Mouse (Mus musculus) testis, adult 2 months (tissue): ENCODE data around the gene Ncor2. TPM values are rescaled to one million over a fixed set of nuclear protein-coding genes. Genes with fewer than 3 reads are reported as not detected.
A peak's percentile ranks its signal among the peaks of the same experiment; 100 is the strongest.

Source experiments
- H3K27ac ChIP-seq: fragments of 200-500 bp; 2 replicates; pipeline ENCODE4 v1.5.1; 2012; ENCODE audit warnings: low read depth, low read length; ENCODE audit not compliant: control insufficient read depth, insufficient read depth
- H3K27me3 ChIP-seq: fragments of 200-500 bp; 2 replicates; pipeline ENCODE4 v1.6.1; 2012; ENCODE audit warnings: mild to moderate bottlenecking, low read length, moderate library complexity; ENCODE audit not compliant: control insufficient read depth, insufficient read depth
- H3K36me3 ChIP-seq: fragments of 200-500 bp; 2 replicates; pipeline ENCODE4 v1.6.1; 2012; ENCODE audit warnings: mild to moderate bottlenecking, low read length; ENCODE audit not compliant: control insufficient read depth, insufficient read depth
- H3K4me1 ChIP-seq: fragments of 200-500 bp; 2 replicates; pipeline ENCODE4 v1.6.1; 2012; ENCODE audit warnings: low read length; ENCODE audit not compliant: control insufficient read depth, insufficient read depth
- H3K4me3 ChIP-seq: fragments of 200-500 bp; 2 replicates; pipeline ENCODE4 v1.5.1; 2012; ENCODE audit warnings: low read depth, mild to moderate bottlenecking, low read length, moderate library complexity, mixed read lengths; ENCODE audit not compliant: control insufficient read depth
- CTCF ChIP-seq: fragments of 200-500 bp; IDR thresholded peaks from 2 replicates; pipeline ENCODE4 v1.5.1; 2012; ENCODE audit warnings: low read depth, mild to moderate bottlenecking, inconsistent platforms, low read length, moderate library complexity; ENCODE audit not compliant: control insufficient read depth, insufficient read depth, insufficient replicate concordance
- POLR2A ChIP-seq: fragments of 200-500 bp; IDR thresholded peaks from 2 replicates; pipeline ENCODE4 v1.6.1; 2012; ENCODE audit warnings: low read depth, mild to moderate bottlenecking, inconsistent platforms, low read length, moderate library complexity; ENCODE audit not compliant: control insufficient read depth
- polyA plus RNA-seq: library from polyadenylated mRNA; depleted of rRNA; stranded (reverse); fragments of >200 nt; gene quantifications from 2 replicates; pipeline ENCODE4 v1.2.3, GENCODE M21; 2012

Gene Ncor2
- polyA plus RNA-seq, 1 experiment = 28.0 TPM

DNA sequence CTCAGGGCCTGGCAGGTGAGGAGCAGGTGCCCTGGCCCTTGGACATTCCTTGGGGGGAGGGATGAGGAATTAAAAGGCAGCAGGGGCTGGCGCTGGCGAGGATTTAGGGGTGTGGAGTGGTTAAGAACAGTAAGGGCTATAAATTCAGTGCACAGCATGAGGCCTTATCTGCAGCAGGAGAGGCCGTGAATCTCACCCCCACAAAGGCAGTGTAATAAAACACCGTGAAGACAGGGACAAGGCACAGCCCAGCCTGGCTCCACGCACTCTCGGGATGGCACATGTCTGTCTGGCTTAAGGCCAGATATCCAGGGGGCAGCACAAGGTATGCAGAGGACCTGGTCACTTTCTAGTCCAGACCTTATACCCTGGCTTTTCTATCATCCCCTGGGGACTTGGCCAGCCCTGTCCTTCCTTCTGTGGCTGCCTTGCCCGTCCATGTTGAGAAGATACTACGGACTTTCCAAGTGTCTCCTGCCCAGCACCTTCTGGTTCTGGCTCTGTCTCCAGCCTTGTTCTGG is 93.9 kb downstream of the Ncor2 start:
- H3K36me3 ChIP-seq = no peaks in the 10 kb centered on the region
- H3K27me3 ChIP-seq = no peaks in the 10 kb centered on the region
- TF ChIP-seq CTCF = no peak
- TF ChIP-seq POLR2A = no peak
- H3K4me3 ChIP-seq = no peak overlapping the region
- H3K4me1 ChIP-seq = peaks cover 7% of the 10 kb centered on the region
- H3K27ac ChIP-seq = no peak overlapping the region

DNA sequence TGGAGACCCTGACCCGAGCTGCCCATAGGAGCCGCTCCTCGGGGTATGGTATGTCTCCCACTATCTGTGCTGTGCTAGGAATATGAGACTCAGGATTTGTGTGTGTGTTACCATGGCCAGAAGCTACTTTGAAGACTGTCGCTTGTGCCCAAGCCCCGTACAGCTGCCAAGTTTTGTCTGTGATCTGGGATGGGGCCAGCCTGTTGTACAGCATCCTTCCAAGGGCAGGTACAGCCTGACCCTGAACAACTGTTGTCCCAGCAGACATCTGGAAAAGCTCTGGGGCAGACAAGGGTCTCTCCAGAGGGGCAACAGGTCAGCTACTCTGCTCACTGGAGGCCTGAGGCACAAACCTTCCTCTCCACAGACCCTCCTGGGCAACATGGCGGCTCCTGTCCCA is 95.3 kb downstream of the Ncor2 start:
- no peak overlapping the region for H3K27ac ChIP-seq
- no peak overlapping the region for H3K4me3 ChIP-seq
- H3K4me1 ChIP-seq = peaks cover 7% of the 10 kb centered on the region
- no peaks in the 10 kb centered on the region for H3K27me3 ChIP-seq
- H3K36me3 ChIP-seq = no peaks in the 10 kb centered on the region
- TF ChIP-seq POLR2A (no peak), CTCF (no peak)

DNA sequence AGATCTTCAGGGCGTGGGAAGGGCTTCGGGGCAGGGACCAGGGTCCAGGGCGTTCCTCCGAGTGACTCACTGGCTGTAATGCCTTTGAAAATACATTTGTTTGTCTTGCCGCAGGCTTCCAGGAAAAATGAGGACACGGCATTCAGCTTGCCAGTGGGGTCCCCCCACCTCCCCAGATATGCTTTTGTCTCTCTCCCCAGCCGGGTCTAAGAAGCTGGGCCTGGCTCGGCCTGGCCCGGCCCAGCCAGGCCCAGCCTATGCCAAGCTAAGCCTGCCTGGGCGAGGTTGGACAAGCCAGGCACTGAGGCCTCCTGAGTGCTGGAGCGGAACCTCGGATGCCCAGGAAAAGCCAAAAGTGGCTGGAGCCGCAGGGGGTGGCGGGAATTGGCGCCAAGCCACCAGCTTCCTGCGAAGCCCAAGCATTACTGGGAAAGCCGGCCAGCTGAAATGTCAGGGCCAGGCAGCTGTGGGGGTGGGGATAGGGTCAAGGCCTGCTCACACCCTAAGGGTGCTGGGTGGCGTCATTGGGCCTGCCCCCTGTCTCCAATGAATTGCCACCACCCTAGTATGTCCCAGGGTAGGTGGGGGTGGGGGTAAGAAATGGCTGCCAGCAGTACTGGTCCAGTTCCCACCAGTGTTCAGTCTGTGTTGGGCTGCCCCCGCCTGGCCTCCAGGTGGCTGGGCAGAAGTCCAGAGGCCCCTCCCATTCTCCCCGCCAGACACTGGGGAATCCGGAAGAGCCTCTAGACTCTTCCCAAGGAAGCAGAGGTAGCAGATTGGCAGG is 97.5 kb downstream of the Ncor2 start:
- Histone ChIP-seq H3K27me3 (no peaks in the 10 kb centered on the region), H3K4me3 (no peak overlapping the region), H3K36me3 (no peaks in the 10 kb centered on the region), H3K27ac (no peak overlapping the region), H3K4me1 (peaks cover 7% of the 10 kb centered on the region)
- no peak for TF ChIP-seq CTCF
- no peak for TF ChIP-seq POLR2A

DNA sequence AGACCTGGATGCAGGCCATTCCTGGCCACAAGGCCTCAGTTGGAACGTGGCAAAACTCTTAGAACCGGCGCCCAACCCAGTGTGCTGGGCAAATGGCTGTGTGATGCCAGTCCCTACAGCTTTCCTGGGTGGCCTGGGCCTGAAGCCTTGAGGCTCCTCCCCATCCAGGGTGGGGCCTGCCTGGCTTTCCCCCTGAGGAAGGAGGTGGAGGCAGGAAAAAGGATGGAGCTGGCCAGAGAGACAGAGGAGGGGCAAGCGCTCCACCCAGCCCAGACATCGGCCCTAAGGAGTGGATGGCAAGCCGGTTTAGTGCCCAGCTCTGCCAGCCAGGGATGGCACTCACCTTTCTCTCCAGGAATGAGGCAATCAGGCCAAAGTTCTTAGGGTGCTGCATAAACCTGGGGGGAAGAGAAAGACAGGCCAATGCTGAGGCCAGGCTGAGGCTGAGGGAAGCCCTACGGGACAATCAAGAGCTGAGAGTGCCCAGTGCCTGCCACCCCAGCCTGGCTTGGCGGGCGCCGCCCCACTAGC is 98.2 kb downstream of the Ncor2 start:
- Histone ChIP-seq H3K4me3 (no peak overlapping the region), H3K4me1 (peaks cover 7% of the 10 kb centered on the region), H3K27me3 (no peaks in the 10 kb centered on the region), H3K27ac (peak overlapping the region; percentile 55), H3K36me3 (no peaks in the 10 kb centered on the region)
- TF ChIP-seq CTCF = no peak
- no peak for TF ChIP-seq POLR2A

DNA sequence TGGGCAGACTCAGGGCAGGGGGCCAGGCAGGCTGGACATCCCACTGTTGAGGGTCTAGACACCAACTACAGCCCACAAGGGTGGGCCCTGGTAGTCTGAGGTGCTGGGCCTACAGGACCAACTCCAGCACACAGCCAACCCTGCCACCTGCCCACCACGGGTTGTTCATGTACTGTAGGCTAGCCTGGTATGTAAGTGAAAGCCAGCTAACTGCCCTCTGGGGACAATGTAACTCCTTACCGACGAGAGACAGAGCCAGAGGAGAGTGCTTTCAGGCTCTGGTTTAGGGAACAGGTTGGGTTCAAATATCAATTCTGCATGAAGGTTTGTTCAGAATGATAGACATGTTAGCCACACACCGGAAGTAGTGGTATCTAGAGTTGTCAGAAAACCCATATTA is 98.7 kb downstream of the Ncor2 start:
- Histone ChIP-seq H3K36me3 (no peaks in the 10 kb centered on the region), H3K4me3 (no peak overlapping the region), H3K4me1 (peaks cover 7% of the 10 kb centered on the region), H3K27ac (no peak overlapping the region), H3K27me3 (no peaks in the 10 kb centered on the region)
- TF ChIP-seq CTCF (no peak), POLR2A (no peak)

DNA sequence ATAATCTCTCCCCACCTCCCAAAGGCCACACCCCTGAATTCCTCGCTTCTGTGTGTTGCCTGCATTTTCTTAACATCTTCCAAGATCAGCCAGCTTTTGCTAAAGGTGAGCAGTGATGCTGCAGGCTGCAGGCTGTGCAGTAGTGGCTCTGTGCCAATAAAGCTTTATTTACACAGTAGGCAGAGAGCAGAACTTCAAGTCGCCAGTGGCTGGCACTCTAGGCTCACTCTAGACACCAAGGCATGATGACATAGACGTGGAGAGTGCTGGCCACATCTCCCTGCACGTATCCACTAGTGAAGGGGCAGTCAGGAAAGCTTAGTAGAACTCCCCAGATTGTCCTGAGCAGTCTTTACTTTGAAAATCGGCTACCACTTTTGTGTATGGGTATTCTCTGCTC is 100.8 kb downstream of the Ncor2 start:
- no peak overlapping the region for H3K4me3 ChIP-seq
- no peaks in the 10 kb centered on the region for H3K27me3 ChIP-seq
- H3K36me3 ChIP-seq = no peaks in the 10 kb centered on the region
- no peak overlapping the region for H3K27ac ChIP-seq
- peaks cover 7% of the 10 kb centered on the region for H3K4me1 ChIP-seq
- TF ChIP-seq CTCF (no peak), POLR2A (no peak)

DNA sequence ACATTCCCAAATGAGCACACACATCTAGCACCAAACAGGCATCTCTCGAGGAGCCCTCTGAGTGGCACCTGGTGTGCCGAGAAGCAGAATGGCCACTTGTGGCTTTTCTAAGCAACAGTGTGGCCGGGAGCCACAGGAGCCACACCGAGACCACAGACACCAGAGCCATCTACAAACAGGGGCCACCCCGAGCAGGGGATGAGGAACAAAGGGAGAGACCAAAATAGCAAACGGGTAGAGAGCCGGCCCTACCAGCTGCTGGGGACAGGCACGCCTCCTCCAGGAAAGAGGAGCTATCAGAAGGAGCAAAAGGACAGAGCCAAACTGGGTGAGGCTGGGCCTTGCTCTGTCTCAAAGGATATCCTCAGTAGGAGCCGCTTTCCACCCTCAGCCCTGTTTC is 102.8 kb downstream of the Ncor2 start:
- Histone ChIP-seq H3K4me3 (no peak overlapping the region), H3K4me1 (peaks cover 6% of the 10 kb centered on the region), H3K27me3 (no peaks in the 10 kb centered on the region), H3K27ac (no peak overlapping the region), H3K36me3 (no peaks in the 10 kb centered on the region)
- no peak for TF ChIP-seq POLR2A
- no peak for TF ChIP-seq CTCF
